Mouse (Mus musculus) G1E (cell line): ENCODE data around the gene Olfr732.

Source experiments
- CTCF ChIP-seq: IDR thresholded peaks from 2 replicates; pipeline ENCODE4 v1.5.1; 2012; ENCODE audit warnings: low read depth, low read length, inconsistent platforms, mixed read lengths
- GATA1 ChIP-seq: IDR thresholded peaks from 2 replicates; pipeline ENCODE4 v1.6.1; 2012; ENCODE audit warnings: borderline replicate concordance, low read length, inconsistent platforms, mixed read lengths
- GATA2 ChIP-seq: IDR thresholded peaks from 2 replicates; pipeline ENCODE4 v1.6.1; 2012; ENCODE audit warnings: low read depth, low read length, inconsistent platforms, borderline replicate concordance
- POLR2AphosphoS5 ChIP-seq: IDR thresholded peaks from 2 replicates; pipeline ENCODE4 v1.6.1; 2012; ENCODE audit warnings: low read depth, low read length, inconsistent platforms; ENCODE audit not compliant: insufficient replicate concordance

- TF ChIP-seq GATA1 (no peak), GATA2 (no peak), POLR2AphosphoS5 (no peak), CTCF (no peak)
These were observed 42.7 kb upstream of the Olfr732 start, which contains the start of gene Olfr734 for GRCm38 (mm10) chr14:50326661-50327060.
